Mouse (Mus musculus) C2C12 (cell line): Measurements from ENCODE around the gene Coro6.

ENCODE experiments used
- CTCF ChIP-seq: IDR thresholded peaks from one replicate; pipeline ENCODE4 v1.5.1; 2011; ENCODE audit not compliant: control insufficient read depth, insufficient read depth, insufficient read length
- MYOG ChIP-seq: IDR thresholded peaks from one replicate; pipeline ENCODE4 v1.6.1; 2011; ENCODE audit not compliant: control insufficient read depth, insufficient read length; ENCODE audit errors: extremely low read depth
- USF1 ChIP-seq: IDR thresholded peaks from one replicate; pipeline ENCODE4 v1.6.1; 2011; ENCODE audit warnings: low read depth, mild to moderate bottlenecking, control low read depth, moderate library complexity

GRCm38 (mm10) chr11:77514281-77514831 lies 52.1 kb downstream of the Coro6 start:
- TF ChIP-seq MYOG: no peak
- no peak for TF ChIP-seq USF1
- no peak for TF ChIP-seq CTCF
